Mouse (Mus musculus) cortical plate, adult 2 months (tissue): ENCODE results near the gene Pla2g12a. TPM values are rescaled to one million over a fixed set of nuclear protein-coding genes. Genes with fewer than 3 reads are reported as not detected.

Experiments
- H3K27ac ChIP-seq: fragments of 200-500 bp; 2 replicates; pipeline ENCODE4 v1.5.1; 2012; ENCODE audit warnings: low read length, control low read depth, inconsistent platforms; ENCODE audit not compliant: insufficient read depth
- H3K4me1 ChIP-seq: fragments of 200-500 bp; 2 replicates; pipeline ENCODE4 v1.6.1; 2011; ENCODE audit warnings: low read length; ENCODE audit not compliant: control insufficient read depth, insufficient read depth
- H3K4me3 ChIP-seq: fragments of 200-500 bp; 2 replicates; pipeline ENCODE4 v1.5.1; 2011; ENCODE audit warnings: mild to moderate bottlenecking, low read length, control low read depth; ENCODE audit not compliant: insufficient read depth
- CTCF ChIP-seq: fragments of 200-500 bp; IDR thresholded peaks from 2 replicates; pipeline ENCODE4 v1.5.1; 2011; ENCODE audit warnings: mild to moderate bottlenecking, control low read depth, low read length; ENCODE audit not compliant: insufficient read depth; ENCODE audit errors: extremely low read depth
- POLR2A ChIP-seq: fragments of 200-500 bp; IDR thresholded peaks from 2 replicates; pipeline ENCODE4 v1.6.1; 2011; ENCODE audit warnings: mild to moderate bottlenecking, low read length, control low read depth; ENCODE audit not compliant: insufficient read depth; ENCODE audit errors: extremely low read depth
- polyA plus RNA-seq: library from polyadenylated mRNA; depleted of rRNA; stranded (reverse); fragments of >200 nt; gene quantifications from 2 replicates; pipeline ENCODE4 v1.2.3, GENCODE M21; 2012; rRNA removed

The Pla2g12a gene
- 27.9 and 29.0 TPM in 2 replicates for polyA plus RNA-seq

DNA sequence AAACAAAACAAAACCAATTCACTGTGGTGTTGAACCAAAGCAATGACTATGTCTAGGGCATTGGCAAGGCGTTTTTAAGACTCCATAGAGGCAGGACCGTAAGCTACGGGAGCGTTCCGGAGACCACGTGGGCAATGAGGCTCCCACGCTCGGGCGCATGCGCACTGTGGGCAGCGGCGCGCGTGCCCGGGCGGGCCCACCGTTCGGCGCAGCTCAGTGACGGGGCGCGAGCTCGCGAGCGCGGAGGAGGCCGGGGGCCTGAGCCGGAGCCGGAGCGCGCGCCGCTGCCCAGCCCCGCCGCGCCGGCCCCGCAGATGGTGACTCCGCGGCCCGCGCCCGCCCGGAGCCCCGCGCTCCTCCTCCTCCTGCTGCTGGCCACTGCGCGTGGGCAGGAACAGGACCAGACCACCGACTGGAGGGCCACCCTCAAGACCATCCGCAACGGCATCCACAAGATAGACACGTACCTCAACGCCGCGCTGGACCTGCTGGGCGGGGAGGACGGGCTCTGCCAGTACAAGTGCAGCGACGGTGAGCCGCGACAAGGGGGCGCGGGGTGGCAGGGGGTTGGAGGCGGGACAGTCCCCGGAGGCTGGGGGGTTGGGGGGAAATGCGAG, at the start of gene Pla2g12a:
Gene Pla2g12a, plus strand, starts transcription at position 202 of the 617 bp plus-strand sequence.
- H3K27ac ChIP-seq = no peak within 1 kb of the TSS; the same call in 1 of the 2 replicates
- H3K4me1 ChIP-seq = peaks cover 1% of the 10 kb centered on the region; the same call in 1 of the 2 replicates
- H3K4me3 ChIP-seq = peak within 1 kb of the TSS; percentile 99
- TF ChIP-seq POLR2A (peak; percentile 71), CTCF (no peak)

DNA sequence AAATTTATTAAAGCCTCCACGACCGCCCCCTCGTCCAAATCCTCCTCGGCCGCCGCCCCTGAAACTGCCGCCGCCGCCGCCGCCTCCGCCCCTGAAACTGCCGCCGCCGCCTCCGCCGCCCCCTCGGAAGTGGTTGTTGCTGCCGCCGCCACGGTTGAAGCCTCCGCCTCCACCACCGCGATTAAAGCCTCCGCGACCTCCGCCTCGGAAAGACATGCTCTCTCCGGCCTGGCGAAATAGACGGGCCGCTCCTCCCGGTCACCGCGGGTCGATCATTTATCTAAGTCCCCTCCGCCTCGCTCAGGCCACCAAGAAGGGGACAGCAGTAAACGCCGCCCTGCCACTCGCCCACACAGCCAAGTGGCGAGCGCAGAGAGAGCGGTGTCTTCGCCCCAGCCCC, 47.8 kb upstream of the Pla2g12a start:
- no peak for TF ChIP-seq POLR2A
- TF ChIP-seq CTCF = no peak
- Histone ChIP-seq H3K4me3 (peak overlapping the region; percentile 69), H3K27ac (0 out of 2 replicates have a peak overlapping the region, but pooled peaks have one; percentile 6), H3K4me1 (peaks cover 6% of the 10 kb centered on the region)

GRCm38 (mm10) chr3:129831035-129831568, 47.3 kb upstream of the Pla2g12a start, which contains the start of gene Gar1:
Gene Gar1, minus strand, starts transcription at chr3:129831396.
- H3K4me3 ChIP-seq = peak within 1 kb of the TSS; percentile 69
- TF ChIP-seq CTCF (no peak), POLR2A (peak; percentile 55; the same call in 1 of the 2 replicates)
- peaks cover 6% of the 10 kb centered on the region for H3K4me1 ChIP-seq
- H3K27ac ChIP-seq = 0 out of 2 replicates have a peak within 1 kb of the TSS, but pooled peaks have one; percentile 6

- H3K4me3 ChIP-seq = no peak within 1 kb of the TSS
- H3K27ac ChIP-seq = no peak within 1 kb of the TSS
- H3K4me1 ChIP-seq = no peaks in the 10 kb centered on the region
- TF ChIP-seq CTCF (no peak), POLR2A (no peak)
Measured at GRCm38 (mm10) chr3:129835388-129835934, 42.9 kb upstream of the Pla2g12a start, which contains the start of gene Cfi. Gene Cfi, plus strand, starts transcription at chr3:129835884.

GRCm38 (mm10) chr3:129836051-129836697, 42.2 kb upstream of the Pla2g12a start:
- Histone ChIP-seq H3K4me3 (no peak overlapping the region), H3K27ac (no peak overlapping the region), H3K4me1 (no peaks in the 10 kb centered on the region)
- no peak for TF ChIP-seq POLR2A
- no peak for TF ChIP-seq CTCF

GRCm38 (mm10) chr3:129836965-129837364, 41.4 kb upstream of the Pla2g12a start:
- no peaks in the 10 kb centered on the region for H3K4me1 ChIP-seq

GRCm38 (mm10) chr3:129838017-129838416, 40.4 kb upstream of the Pla2g12a start:
- no peak overlapping the region for H3K4me3 ChIP-seq
- TF ChIP-seq CTCF (no peak), POLR2A (no peak)
- H3K4me1 ChIP-seq = no peaks in the 10 kb centered on the region
- no peak overlapping the region for H3K27ac ChIP-seq

More at GRCm38 (mm10) chr3:129836965-129837364, 41.4 kb upstream of the Pla2g12a start:
- no peak for TF ChIP-seq POLR2A
- TF ChIP-seq CTCF = no peak
- no peak overlapping the region for H3K4me3 ChIP-seq
- no peak overlapping the region for H3K27ac ChIP-seq

GRCm38 (mm10) chr3:129845868-129846267, 32.5 kb upstream of the Pla2g12a start:
- Histone ChIP-seq H3K27ac (no peak overlapping the region), H3K4me1 (no peaks in the 10 kb centered on the region), H3K4me3 (no peak overlapping the region)
- TF ChIP-seq CTCF (no peak), POLR2A (no peak)

DNA sequence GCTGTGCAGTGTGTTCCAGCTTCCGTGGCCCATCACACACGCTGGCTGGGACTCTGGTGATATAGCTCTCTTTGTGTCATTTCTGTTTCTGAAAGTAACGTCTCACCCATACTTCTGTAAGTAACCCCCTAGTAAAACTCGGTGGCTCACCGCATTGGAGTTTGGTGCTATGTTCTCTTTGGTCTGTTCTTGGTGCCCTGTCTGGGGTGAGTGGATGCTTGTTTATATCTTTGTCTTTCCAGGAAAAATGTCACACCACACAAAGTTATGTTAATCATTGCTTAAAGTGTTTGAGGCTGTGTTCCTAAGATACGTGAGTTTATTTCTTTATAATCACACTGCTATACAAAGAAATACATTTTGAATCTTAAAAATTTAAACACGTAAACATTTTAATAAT, 31.6 kb upstream of the Pla2g12a start:
- Histone ChIP-seq H3K4me3 (no peak overlapping the region), H3K27ac (no peak overlapping the region), H3K4me1 (no peaks in the 10 kb centered on the region)
- TF ChIP-seq CTCF = no peak
- TF ChIP-seq POLR2A = no peak
